Mouse (Mus musculus): ENCODE results near the gene Mrpl2. TPM values are rescaled to one million over a fixed set of nuclear protein-coding genes. Genes with fewer than 3 reads are reported as not detected.

Mrpl2 gene
- polyA plus RNA-seq, 1 experiment from 2014 or later, result 151 TPM

DNA sequence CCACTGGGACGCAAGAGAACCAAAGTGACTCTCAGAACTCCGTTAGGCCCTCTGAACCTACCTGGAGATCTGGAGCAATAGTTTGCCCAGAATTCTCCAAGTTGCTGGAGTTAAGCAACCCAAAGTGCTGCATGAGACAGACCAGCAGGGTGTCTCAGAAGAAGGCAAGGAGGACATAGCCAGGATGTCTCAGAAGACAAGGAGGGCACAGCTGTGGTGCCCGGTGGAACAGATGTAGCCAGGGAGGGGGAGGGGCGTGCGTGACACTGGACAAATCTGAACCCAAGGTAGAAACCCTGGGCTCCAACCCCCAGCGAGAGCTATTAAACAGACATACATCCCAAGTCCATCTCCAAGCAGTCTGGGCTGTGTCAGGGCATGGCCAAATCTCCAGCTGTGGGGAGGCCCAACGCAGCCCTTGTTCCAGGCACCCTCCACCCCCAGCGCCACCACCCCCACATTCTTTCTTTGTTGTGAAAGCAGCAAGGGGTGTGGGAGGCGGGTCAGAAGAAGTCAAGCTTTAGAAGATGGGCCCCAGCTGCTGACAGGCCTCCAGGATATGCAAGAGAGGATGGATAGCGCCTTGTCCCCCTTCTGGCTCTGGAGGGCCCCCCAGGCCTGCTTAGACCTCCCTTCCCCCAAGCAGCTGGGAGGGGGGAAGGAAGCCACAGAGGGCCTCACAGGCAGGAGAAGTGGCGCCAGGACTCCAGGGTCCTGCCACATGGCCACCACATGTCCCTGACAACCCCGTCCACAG lies 16.2 kb upstream of the Mrpl2 start:
- Histone ChIP-seq H3K4me1 (peaks cover 56% of the 10 kb centered on the region), H3K27me3 (ENCODE audit: insufficient read depth, poor library complexity, severe bottlenecking) (no peaks in the 10 kb centered on the region), H3K4me3 (peak overlapping the region; percentile 97), H3K9me3 (no peaks in the 10 kb centered on the region), H3K36me3 (peaks cover 21% of the 10 kb centered on the region; the same call in 1 of the 2 replicates), H3K27ac (peak overlapping the region; percentile 96)
- peak; percentile 89 for DNase-seq (ENCODE audit: low spot score)
- WGBS, result 6% methylated on average over 12 of the region's 12 CpGs

DNA sequence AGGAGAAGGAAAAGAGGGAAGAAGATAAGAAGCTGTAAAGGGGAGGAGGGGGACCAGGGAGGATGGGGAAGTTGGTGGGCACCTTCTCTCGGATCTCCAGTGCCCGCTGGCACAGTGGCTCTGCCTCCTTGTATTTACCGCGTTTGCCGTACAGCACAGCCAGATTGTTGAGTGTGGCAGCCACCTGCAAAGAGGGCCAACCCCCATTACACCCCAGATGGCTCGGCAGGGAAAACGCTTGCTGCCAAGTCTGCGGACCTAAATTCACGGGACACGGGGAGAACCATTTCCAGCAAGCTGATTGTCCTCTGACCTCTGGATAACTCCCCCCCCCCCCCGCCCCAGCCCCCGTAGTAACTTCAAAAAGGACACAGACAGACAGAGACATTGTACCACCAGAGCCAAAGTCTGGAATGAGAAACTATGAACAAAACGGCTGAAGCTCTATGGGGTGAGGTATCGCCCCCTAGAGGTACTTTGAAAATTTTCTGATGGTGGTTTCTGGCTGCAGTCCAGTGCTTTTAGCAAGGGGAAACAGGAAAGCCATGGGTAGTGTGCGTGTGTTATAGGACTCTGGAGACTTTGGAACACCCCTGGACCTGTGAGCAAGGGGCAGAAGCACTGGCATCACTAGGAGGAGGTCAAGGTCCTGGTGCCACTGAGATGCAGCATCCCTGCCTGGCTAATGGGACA lies 9.1 kb upstream of the Mrpl2 start:
- peak overlapping the region; percentile 38 for H3K4me3 ChIP-seq
- H3K4me1 ChIP-seq, result peaks cover 21% of the 10 kb centered on the region
- H3K36me3 ChIP-seq, result peaks cover 62% of the 10 kb centered on the region
- H3K27ac ChIP-seq, result peak overlapping the region; percentile 44; the same call in 1 of the 2 replicates
- H3K27me3 ChIP-seq (ENCODE audit: insufficient read depth, poor library complexity, severe bottlenecking), result no peaks in the 10 kb centered on the region
- no peak for DNase-seq (ENCODE audit: low spot score)
- no peaks in the 10 kb centered on the region for H3K9me3 ChIP-seq
- 34% methylated on average over 15 of the region's 15 CpGs for WGBS

DNA sequence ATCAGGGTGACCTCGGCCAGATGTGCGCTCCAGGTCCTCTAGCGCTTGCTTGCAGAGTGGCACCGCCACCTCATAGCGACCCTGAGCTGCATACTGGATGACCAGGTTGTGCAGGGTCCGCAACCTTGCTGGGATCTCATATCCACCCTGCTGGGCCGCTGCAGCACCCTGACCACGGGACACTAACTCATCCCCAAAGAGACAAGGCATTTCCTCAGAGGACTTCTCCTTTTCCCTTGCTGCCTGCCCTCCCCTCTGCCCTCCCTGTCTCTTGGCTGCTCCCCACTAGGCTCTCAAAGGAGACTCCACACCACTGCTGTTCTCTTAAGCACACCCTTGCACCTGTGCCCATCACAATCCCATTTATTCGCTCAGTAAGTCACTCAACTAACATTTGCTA lies 6.1 kb upstream of the Mrpl2 start:
- WGBS, result 80% methylated on average over 9 of the region's 9 CpGs
- Histone ChIP-seq H3K4me3 (no peak overlapping the region), H3K36me3 (peaks cover 50% of the 10 kb centered on the region), H3K9me3 (no peaks in the 10 kb centered on the region), H3K27ac (no peak overlapping the region), H3K4me1 (peaks cover 29% of the 10 kb centered on the region), H3K27me3 (ENCODE audit: insufficient read depth, poor library complexity, severe bottlenecking) (no peaks in the 10 kb centered on the region)
- no peak for DNase-seq (ENCODE audit: low spot score)

DNA sequence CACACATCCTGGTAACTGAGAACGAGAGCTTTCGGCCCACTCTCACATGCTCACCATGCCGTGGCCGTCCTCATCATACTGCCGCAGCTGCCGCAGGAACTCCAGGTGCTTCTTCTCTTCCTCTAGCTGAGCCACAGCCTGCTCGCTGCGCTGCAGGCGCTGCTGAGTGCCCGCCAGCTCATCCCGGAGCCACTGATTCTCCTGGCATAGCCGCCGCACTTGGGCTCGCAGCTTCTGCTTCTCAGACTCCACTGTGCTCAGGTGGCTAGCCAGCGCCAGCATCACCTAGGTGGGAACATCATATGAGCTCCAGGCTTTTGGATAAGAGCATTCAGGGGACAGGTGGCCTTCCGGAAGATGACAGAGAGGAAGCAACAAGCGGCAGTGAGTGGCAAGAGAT lies 4.0 kb upstream of the Mrpl2 start:
- H3K27ac ChIP-seq, result no peak overlapping the region
- H3K36me3 ChIP-seq, result peaks cover 36% of the 10 kb centered on the region
- no peaks in the 10 kb centered on the region for H3K27me3 ChIP-seq (ENCODE audit: insufficient read depth, poor library complexity, severe bottlenecking)
- H3K4me3 ChIP-seq, result no peak overlapping the region
- H3K4me1 ChIP-seq, result peaks cover 19% of the 10 kb centered on the region
- no peak for DNase-seq (ENCODE audit: low spot score)
- 87% methylated on average over 17 of the region's 17 CpGs for WGBS
- H3K9me3 ChIP-seq, result no peaks in the 10 kb centered on the region

GRCm38 (mm10) chr17:46644152-46644805 lies 1.8 kb upstream of the Mrpl2 start:
- H3K27ac ChIP-seq, result peak overlapping the region; percentile 93; the same call in 1 of the 2 replicates
- peak overlapping the region; percentile 89 for H3K4me3 ChIP-seq
- H3K27me3 ChIP-seq (ENCODE audit: insufficient read depth, poor library complexity, severe bottlenecking), result no peaks in the 10 kb centered on the region
- WGBS, result 84% methylated on average over 12 of the region's 12 CpGs
- no peaks in the 10 kb centered on the region for H3K9me3 ChIP-seq
- H3K36me3 ChIP-seq, result peaks cover 43% of the 10 kb centered on the region
- peaks cover 22% of the 10 kb centered on the region for H3K4me1 ChIP-seq
- no peak for DNase-seq (ENCODE audit: low spot score)

GRCm38 (mm10) chr17:46644916-46645475 lies 1.0 kb upstream of the Mrpl2 start:
- Histone ChIP-seq H3K36me3 (peaks cover 38% of the 10 kb centered on the region), H3K9me3 (no peaks in the 10 kb centered on the region)
- 9% methylated on average over 11 of the region's 11 CpGs for WGBS

GRCm38 (mm10) chr17:46646322-46646662 lies 263 bp downstream of the Mrpl2 start:
- DNase-seq (ENCODE audit: low spot score), result no peak
- Histone ChIP-seq H3K27ac (peak overlapping the region; percentile 93), H3K27me3 (ENCODE audit: insufficient read depth, poor library complexity, severe bottlenecking) (no peaks in the 10 kb centered on the region), H3K4me1 (peaks cover 41% of the 10 kb centered on the region), H3K36me3 (peaks cover 25% of the 10 kb centered on the region), H3K9me3 (no peaks in the 10 kb centered on the region), H3K4me3 (peak overlapping the region; percentile 89)
- WGBS, result under 1% methylated on average over 19 of the region's 19 CpGs

More at GRCm38 (mm10) chr17:46644916-46645475, 1.0 kb upstream of the Mrpl2 start:
- DNase-seq (ENCODE audit: low spot score), result no peak
- Histone ChIP-seq H3K27ac (peak overlapping the region; percentile 93), H3K4me1 (peaks cover 30% of the 10 kb centered on the region), H3K27me3 (ENCODE audit: insufficient read depth, poor library complexity, severe bottlenecking) (no peaks in the 10 kb centered on the region), H3K4me3 (peak overlapping the region; percentile 89)

DNA sequence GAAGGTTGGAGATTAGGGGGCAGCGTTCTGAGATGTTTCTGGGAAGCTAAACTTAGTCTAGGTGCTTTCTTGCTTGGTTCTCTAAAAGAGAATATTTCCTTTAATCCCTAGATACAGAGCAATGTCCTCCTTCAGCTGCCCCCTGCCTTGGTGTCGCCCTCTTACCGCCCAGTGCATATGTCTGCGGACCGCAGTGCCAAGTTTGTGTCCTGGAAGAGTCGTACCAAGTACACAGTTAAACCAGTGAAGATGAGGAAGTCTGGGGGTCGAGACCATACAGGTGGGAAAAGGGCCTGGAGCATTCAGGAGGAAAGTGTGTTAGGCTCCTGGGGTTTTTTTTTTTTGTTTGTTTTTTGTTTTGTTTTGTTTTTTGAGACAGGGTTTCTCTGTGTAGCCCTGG lies 1.2 kb downstream of the Mrpl2 start:
- 92% methylated on average over 7 of the region's 7 CpGs for WGBS
- DNase-seq (ENCODE audit: low spot score), result no peak
- Histone ChIP-seq H3K36me3 (peaks cover 24% of the 10 kb centered on the region), H3K27ac (no peak overlapping the region), H3K27me3 (ENCODE audit: insufficient read depth, poor library complexity, severe bottlenecking) (no peaks in the 10 kb centered on the region), H3K4me1 (peaks cover 51% of the 10 kb centered on the region), H3K9me3 (no peaks in the 10 kb centered on the region), H3K4me3 (peak overlapping the region; percentile 89; the same call in 1 of the 2 replicates)

DNA sequence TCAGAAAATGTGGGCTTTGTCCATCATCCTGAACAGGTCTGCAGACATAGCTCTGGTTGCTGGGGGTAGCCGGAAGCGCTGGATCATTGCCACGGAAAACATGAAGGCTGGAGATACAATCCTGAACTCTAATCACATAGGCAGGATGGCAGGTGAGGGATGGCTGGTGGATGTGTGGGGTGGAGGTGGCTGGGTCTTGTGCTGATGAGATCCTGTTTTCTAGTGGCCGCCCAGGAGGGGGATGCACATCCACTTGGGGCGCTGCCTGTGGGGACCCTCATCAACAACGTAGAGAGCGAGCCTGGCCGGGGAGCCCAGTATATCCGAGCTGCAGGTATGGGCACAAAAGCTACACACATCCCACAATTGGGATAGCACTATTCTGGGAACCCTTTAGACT lies 2.4 kb downstream of the Mrpl2 start:
- peaks cover 60% of the 10 kb centered on the region for H3K4me1 ChIP-seq
- no peak overlapping the region for H3K27ac ChIP-seq
- H3K4me3 ChIP-seq, result no peak overlapping the region
- WGBS, result 90% methylated on average over 9 of the region's 9 CpGs
- H3K9me3 ChIP-seq, result no peaks in the 10 kb centered on the region
- H3K27me3 ChIP-seq (ENCODE audit: insufficient read depth, poor library complexity, severe bottlenecking), result no peaks in the 10 kb centered on the region
- H3K36me3 ChIP-seq, result peaks cover 34% of the 10 kb centered on the region
- DNase-seq (ENCODE audit: low spot score), result no peak

DNA sequence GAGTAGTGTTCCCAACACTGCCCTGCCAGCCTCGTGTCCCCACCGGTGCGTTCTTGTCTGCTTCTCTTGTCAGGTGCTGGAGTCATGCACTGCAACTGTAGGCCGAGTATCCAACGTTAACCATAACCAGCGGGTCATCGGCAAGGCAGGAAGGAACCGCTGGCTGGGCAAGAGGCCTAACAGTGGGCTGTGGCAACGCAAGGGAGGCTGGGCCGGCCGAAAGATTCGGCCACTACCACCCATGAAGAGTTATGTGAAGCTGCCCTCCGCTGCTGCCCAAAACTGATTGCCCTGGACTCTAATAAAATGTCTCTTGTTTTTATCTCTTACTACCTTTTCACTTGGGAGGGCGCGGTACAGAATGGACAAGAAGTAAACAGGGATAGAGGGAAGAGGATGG lies 3.8 kb downstream of the Mrpl2 start:
- peak overlapping the region; percentile 77 for H3K4me3 ChIP-seq
- H3K9me3 ChIP-seq, result no peaks in the 10 kb centered on the region
- WGBS, result 34% methylated on average over 15 of the region's 15 CpGs
- H3K27me3 ChIP-seq (ENCODE audit: insufficient read depth, poor library complexity, severe bottlenecking), result no peaks in the 10 kb centered on the region
- peaks cover 60% of the 10 kb centered on the region for H3K4me1 ChIP-seq
- no peak for DNase-seq (ENCODE audit: low spot score)
- peaks cover 48% of the 10 kb centered on the region for H3K36me3 ChIP-seq
- peak overlapping the region; percentile 98 for H3K27ac ChIP-seq

DNA sequence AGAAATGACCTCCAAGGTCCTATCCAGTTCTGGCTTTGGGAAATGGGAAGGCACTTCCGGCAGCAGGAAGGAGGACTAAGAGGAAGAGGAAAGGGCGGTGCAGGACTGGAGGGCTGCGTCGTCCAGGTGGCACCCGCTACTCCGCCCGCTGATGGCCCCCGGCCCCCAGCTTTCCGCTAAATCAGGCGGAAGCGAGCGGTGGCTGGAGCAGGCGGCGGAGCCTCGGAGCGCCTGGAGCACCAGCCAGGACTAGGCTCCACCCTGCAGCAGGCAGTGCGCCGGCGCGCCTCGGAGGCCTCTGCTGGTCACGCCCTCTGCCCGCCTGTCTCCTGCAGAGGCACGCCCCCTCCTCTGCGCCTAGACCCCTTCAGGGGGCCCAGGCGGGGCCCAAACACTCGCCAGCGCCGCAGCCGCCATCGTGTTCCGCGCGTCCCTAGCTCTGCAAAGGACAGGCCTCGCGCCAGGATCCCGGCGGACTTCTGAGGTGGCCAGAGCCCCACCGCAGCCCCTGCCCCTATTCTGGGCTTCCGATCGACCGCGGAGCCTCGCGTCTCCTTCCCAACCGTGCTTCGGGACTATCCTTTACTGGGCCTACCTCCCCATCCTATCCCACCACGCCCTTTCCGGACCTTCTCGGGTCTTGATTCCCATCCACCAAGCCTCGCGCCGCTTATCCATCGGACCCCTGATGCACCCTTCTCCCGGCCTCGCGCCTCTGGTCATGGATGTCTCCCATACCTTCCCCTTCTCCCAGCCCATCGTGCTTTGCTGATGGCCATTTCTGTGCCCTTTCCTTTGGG lies 4.4 kb downstream of the Mrpl2 start, which contains the start of gene Cul7:
Cul7 (plus strand) TSS at position 106 of the 800 bp plus-strand sequence.
- Histone ChIP-seq H3K9me3 (no peaks in the 10 kb centered on the region), H3K27ac (peak within 1 kb of the TSS; percentile 98), H3K27me3 (ENCODE audit: insufficient read depth, poor library complexity, severe bottlenecking) (no peaks in the 10 kb centered on the region), H3K4me1 (peaks cover 55% of the 10 kb centered on the region), H3K4me3 (peak within 1 kb of the TSS; percentile 77), H3K36me3 (peaks cover 53% of the 10 kb centered on the region)
- WGBS, result under 1% methylated on average over 57 of the region's 58 CpGs
- peak; percentile 98 for DNase-seq (ENCODE audit: low spot score)

DNA sequence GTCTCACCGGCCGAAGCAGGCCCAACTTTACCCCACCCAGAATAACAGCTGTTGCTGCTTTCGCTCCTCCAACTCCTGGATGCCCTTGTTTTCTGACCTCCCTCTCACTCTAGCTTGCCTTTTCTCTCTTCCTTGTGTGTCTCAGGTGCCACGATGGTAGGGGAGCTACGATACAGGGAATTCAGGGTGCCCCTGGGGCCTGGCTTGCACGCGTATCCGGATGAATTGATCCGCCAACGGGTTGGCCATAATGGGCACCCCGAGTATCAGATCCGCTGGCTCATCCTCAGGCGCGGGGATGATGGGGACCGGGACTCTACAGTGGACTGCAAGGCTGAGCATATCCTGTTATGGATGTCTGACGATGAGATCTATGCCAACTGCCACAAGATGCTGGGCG lies 5.3 kb downstream of the Mrpl2 start:
- no peak for DNase-seq (ENCODE audit: low spot score)
- WGBS, result 70% methylated on average over 17 of the region's 17 CpGs
- Histone ChIP-seq H3K4me1 (peaks cover 59% of the 10 kb centered on the region), H3K27me3 (ENCODE audit: insufficient read depth, poor library complexity, severe bottlenecking) (no peaks in the 10 kb centered on the region), H3K27ac (peak overlapping the region; percentile 98), H3K9me3 (no peaks in the 10 kb centered on the region), H3K4me3 (peak overlapping the region; percentile 77), H3K36me3 (peaks cover 61% of the 10 kb centered on the region)
